Mouse (Mus musculus) CH12.LX (cell line): ENCODE data around the gene Fam76b.

Experiments
- CTCF ChIP-seq, 2 experiments: IDR thresholded peaks in 1 of 2; conservative IDR thresholded peaks in 1 of 2; 2 replicates each; pipeline ENCODE4 v1.5.1; 2011 to 2012; ENCODE audit warnings: low read depth in 2 of 2, low read length in 2 of 2, improper control_type of control experiment in 1 of 2, inconsistent platforms in 1 of 2, mild to moderate bottlenecking in 1 of 2, moderate library complexity in 1 of 2
- E2F4 ChIP-seq: IDR thresholded peaks from 2 replicates; pipeline ENCODE4 v1.6.1; 2011; ENCODE audit warnings: low read depth, low read length, improper control_type of control experiment; ENCODE audit not compliant: insufficient replicate concordance
- EP300 ChIP-seq: IDR thresholded peaks from 2 replicates; pipeline ENCODE4 v1.6.1; 2011; ENCODE audit warnings: low read length, improper control_type of control experiment
- IRF4 ChIP-seq: IDR thresholded peaks from 2 replicates; pipeline ENCODE4 v1.6.1; 2014; ENCODE audit warnings: low read depth, mild to moderate bottlenecking, inconsistent platforms, low read length, improper control_type of control experiment
- JUN ChIP-seq: IDR thresholded peaks from 2 replicates; pipeline ENCODE4 v1.6.1; 2011; ENCODE audit warnings: low read depth, mild to moderate bottlenecking, low read length, improper control_type of control experiment, moderate library complexity; ENCODE audit not compliant: insufficient read depth
- MYC ChIP-seq: IDR thresholded peaks from 2 replicates; pipeline ENCODE4 v1.6.1; 2011; ENCODE audit warnings: low read depth, mild to moderate bottlenecking, improper control_type of control experiment, low read length
- POLR2A ChIP-seq: IDR thresholded peaks from 2 replicates; pipeline ENCODE4 v1.6.1; 2011; ENCODE audit warnings: low read depth, mild to moderate bottlenecking, improper control_type of control experiment, low read length
- SIN3A ChIP-seq: IDR thresholded peaks from 2 replicates; pipeline ENCODE4 v1.6.1; 2012; ENCODE audit warnings: low read length, improper control_type of control experiment, inconsistent platforms
- USF2 ChIP-seq: conservative IDR thresholded peaks from 2 replicates; pipeline ENCODE4 v1.6.1; 2011; ENCODE audit warnings: low read depth, low read length, improper control_type of control experiment

DNA sequence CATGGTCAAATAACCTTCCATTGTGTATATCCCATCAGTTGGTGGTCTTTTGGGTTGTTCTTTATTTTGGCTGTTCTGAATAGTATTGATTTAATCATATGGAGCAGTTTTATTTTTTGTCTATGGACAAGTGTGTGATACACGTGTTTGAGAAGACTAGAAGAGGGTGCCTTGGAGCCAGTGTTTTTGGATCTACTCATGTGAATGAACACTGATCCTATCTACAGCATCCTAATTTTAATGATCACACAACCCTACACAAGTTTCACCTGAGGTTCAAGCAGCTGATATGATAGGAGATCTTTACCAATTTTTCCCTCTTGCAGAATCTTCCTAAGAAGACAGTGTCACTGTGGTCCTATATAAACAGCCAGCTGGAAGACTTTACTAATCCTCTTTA is 23.0 kb upstream of the Fam76b start:
- no peak for TF ChIP-seq E2F4
- no peak for TF ChIP-seq JUN
- no peak for TF ChIP-seq CTCF (conservative IDR thresholded peaks at IDR 0.05 in 1 of 2, IDR thresholded peaks at IDR 0.05 in 1 of 2; ENCODE audit: low read depth in 2 of 2, low read length in 2 of 2)
- TF ChIP-seq POLR2A, result no peak
- TF ChIP-seq SIN3A, result no peak
- no peak for TF ChIP-seq EP300
- TF ChIP-seq IRF4, result no peak
- no peak for TF ChIP-seq USF2
- no peak for TF ChIP-seq MYC
